Mouse (Mus musculus) hindbrain, embryonic 11.5 days (tissue): ENCODE measurements at regions not wholly inside any gene's neighbourhood (a gene's known extent, or its start where the extent isn't known, plus 50 kb on each side); places are given as distances from the start of the nearest gene placed in this dataset.

Source experiments
- ATAC-seq: fragments of 200-750 bp; cut with Nextera tagmentation; 2 replicates; pipeline ENCODE4 v1.8.0; 2017; ENCODE audit warnings: mild to moderate bottlenecking, moderate TSS enrichment, moderate library complexity; ENCODE audit not compliant: low FRiP score
- DNase-seq: peaks from one replicate; pipeline ENCODE4 v3.0.0-alpha.2; 2015; ENCODE audit warnings: low spot score
- H3K27ac ChIP-seq: fragments of 300-500 bp; sonication (generic); 2 replicates; pipeline ENCODE4 v1.5.1; 2014; ENCODE audit warnings: mild to moderate bottlenecking, low read depth, low read length
- H3K27me3 ChIP-seq: fragments of 300-500 bp; sonication (generic); 2 replicates; pipeline ENCODE4 v1.6.1; 2014; ENCODE audit warnings: mild to moderate bottlenecking, low read length, moderate library complexity, mixed read lengths; ENCODE audit not compliant: control insufficient read depth, insufficient read depth
- H3K36me3 ChIP-seq: fragments of 300-500 bp; sonication (generic); 2 replicates; pipeline ENCODE4 v1.6.1; 2014; ENCODE audit warnings: mild to moderate bottlenecking, low read length, moderate library complexity, mixed read lengths; ENCODE audit not compliant: control insufficient read depth, insufficient read depth
- H3K4me1 ChIP-seq: fragments of 300-500 bp; sonication (generic); replicated peaks from 2 replicates; pipeline ENCODE4 v1.6.1; 2014; ENCODE audit warnings: low read length, mixed read lengths; ENCODE audit not compliant: control insufficient read depth, insufficient read depth
- H3K4me2 ChIP-seq: fragments of 300-500 bp; sonication (generic); replicated peaks from 2 replicates; pipeline ENCODE4 v1.6.1; 2014; ENCODE audit warnings: mild to moderate bottlenecking, low read depth, low read length
- H3K4me3 ChIP-seq: fragments of 300-500 bp; sonication (generic); 2 replicates; pipeline ENCODE4 v1.5.1; 2014; ENCODE audit warnings: low read depth, low read length
- H3K9ac ChIP-seq: fragments of 300-500 bp; sonication (generic); 2 replicates; pipeline ENCODE4 v1.6.1; 2014; ENCODE audit warnings: low read depth, low read length
- H3K9me3 ChIP-seq: fragments of 300-500 bp; sonication (generic); 2 replicates; pipeline ENCODE4 v1.6.1; 2016; ENCODE audit warnings: low read length; ENCODE audit not compliant: control insufficient read depth
- WGBS: fragments of 180-500 bp; shearing (Covaris S2); extraction: QIAGEN DNeasy Blood & Tissue Kit; methylation state at CpG from one replicate; pipeline ENCODE4 v1.1.7; 2014; 5-methylcytosine and 5-hydroxymethylcytosine counted together

DNA sequence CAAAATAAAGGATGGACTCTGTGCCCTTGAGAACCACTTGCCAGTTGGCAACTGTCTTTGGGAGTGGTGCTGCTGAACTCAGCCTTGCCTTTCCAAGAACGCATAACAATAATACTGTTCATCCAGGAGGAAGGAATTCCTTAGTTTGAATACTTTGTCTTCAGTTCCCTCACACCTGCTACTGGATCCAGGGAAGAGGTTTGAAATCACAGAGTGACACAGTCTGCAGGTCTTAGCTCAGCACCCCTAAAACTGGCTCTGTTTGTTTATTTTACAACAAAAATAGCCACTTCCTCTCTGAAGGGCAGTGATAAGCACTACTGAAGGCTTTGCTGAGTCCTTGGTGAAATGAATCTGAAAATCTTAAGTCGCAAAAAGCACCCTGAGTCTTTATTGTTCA is 703.1 kb upstream of the Marcks start:
- Histone ChIP-seq H3K9ac (no peak overlapping the region), H3K4me2 (no peak overlapping the region), H3K36me3 (no peaks in the 10 kb centered on the region), H3K4me3 (no peak overlapping the region), H3K27ac (no peak overlapping the region), H3K27me3 (no peaks in the 10 kb centered on the region), H3K4me1 (no peaks in the 10 kb centered on the region), H3K9me3 (no peaks in the 10 kb centered on the region)
- DNase-seq, result no peak
- ATAC-seq, result no peak
- 49% methylated on average over 2 of the region's 2 CpGs for WGBS

DNA sequence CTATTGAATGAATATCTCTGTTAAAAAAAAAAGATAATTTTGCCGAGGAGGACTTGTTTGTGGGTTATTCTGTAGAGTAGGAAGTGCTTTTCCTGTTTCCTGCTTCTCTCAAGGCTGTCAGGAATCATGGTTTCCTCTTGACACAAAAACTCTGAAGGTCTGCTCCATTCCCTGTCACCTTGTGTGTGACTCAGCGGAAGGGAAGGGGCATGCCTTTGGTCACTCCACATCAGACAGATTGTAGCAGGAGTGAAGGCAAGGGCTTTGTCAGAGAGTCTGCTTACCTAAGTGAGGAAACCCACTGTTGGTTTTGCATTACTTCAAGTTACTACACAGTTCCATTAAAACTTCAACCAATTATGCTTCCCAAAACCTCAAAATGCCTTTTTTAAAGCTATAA is 699.0 kb upstream of the Marcks start:
- Histone ChIP-seq H3K36me3 (no peaks in the 10 kb centered on the region), H3K27me3 (no peaks in the 10 kb centered on the region), H3K4me3 (no peak overlapping the region), H3K4me2 (no peak overlapping the region), H3K9me3 (no peaks in the 10 kb centered on the region), H3K9ac (no peak overlapping the region), H3K4me1 (no peaks in the 10 kb centered on the region), H3K27ac (no peak overlapping the region)
- WGBS, result 79% methylated on average over 2 of the region's 2 CpGs
- ATAC-seq, result no peak
- no peak for DNase-seq

DNA sequence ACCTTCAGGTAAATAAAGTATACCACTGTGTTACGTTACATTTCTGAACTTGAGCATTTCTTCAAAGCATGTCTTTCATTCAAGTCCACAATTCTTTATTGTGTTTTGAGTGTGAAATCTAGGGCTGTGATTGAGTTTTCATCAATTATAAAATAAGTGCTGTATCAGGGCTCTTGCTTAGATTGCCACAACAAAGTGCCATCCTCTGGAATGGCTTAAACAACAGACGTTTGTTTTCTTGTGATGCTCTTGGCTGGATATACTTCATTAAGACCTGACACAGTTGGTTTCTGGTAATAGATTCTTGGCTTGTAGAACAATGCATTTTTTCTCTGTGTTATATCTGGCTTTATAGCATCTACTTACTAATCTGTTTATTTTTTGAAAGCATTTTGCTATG is 674.3 kb upstream of the Marcks start:
- Histone ChIP-seq H3K9me3 (no peaks in the 10 kb centered on the region), H3K9ac (no peak overlapping the region), H3K4me2 (no peak overlapping the region), H3K27ac (0 out of 2 replicates have a peak overlapping the region, but pooled peaks have one; percentile 49), H3K36me3 (no peaks in the 10 kb centered on the region), H3K27me3 (no peaks in the 10 kb centered on the region), H3K4me3 (no peak overlapping the region), H3K4me1 (no peaks in the 10 kb centered on the region; the same call in 1 of the 2 replicates)
- ATAC-seq, result 0 out of 2 replicates have a peak, but pooled peaks have one; percentile 36
- DNase-seq, result no peak
- WGBS, result 76% methylated on average over 2 of the region's 2 CpGs

DNA sequence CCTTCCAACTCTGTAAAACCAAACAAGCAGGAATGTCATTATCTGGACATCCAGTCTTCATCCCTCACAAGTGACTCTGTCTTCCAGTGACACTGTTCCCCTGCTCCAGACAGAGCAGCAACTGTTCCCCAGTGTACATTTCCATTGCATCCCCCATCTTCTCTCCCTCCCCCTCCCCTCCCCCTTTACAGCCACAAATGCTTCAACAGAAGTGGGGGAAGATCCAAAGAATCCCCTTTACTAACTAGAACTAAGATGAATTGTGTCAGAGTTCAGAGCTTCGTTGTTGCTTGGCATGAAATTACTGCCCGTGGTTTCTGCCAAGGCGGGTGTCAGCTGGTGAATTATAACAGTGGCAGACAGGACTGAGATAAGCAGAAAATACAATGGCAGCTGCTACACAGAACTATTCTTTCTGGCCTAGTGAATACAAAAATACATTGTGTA is 673.7 kb upstream of the Marcks start:
- no peak overlapping the region for H3K4me3 ChIP-seq
- H3K4me2 ChIP-seq, result no peak overlapping the region
- H3K27me3 ChIP-seq, result no peaks in the 10 kb centered on the region
- no peaks in the 10 kb centered on the region; the same call in 1 of the 2 replicates for H3K4me1 ChIP-seq
- H3K27ac ChIP-seq, result peak overlapping the region; percentile 49; the same call in 1 of the 2 replicates
- WGBS, result 37% methylated on average over 3 of the region's 3 CpGs
- no peaks in the 10 kb centered on the region for H3K36me3 ChIP-seq
- H3K9ac ChIP-seq, result no peak overlapping the region
- DNase-seq (peak; percentile 52), ATAC-seq (peak; percentile 91)
- no peaks in the 10 kb centered on the region for H3K9me3 ChIP-seq

DNA sequence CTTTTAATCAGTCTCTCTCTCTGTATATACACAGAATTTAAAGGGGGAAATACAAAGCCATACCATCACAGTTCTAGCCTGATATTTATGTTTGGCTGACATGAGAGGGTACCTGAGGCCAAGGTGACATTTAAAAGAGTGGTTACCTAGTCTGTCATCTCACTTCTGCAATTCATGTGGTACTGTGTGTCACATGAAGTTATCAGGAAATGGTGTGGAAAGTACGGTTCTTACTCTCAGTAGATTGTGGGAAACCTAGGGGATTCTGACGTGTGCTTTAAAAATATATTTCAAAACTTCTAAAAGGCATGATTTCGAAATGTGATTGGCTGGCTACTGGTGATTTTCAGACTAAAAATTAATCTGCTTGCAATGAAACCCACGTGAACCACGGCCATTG is 673.1 kb upstream of the Marcks start:
- Histone ChIP-seq H3K27ac (peak overlapping the region; percentile 49), H3K4me2 (no peak overlapping the region), H3K27me3 (no peaks in the 10 kb centered on the region), H3K4me1 (no peaks in the 10 kb centered on the region; the same call in 1 of the 2 replicates), H3K9ac (no peak overlapping the region), H3K36me3 (no peaks in the 10 kb centered on the region), H3K4me3 (no peak overlapping the region), H3K9me3 (no peaks in the 10 kb centered on the region)
- 84% methylated on average over 5 of the region's 5 CpGs for WGBS
- no peak for ATAC-seq
- DNase-seq, result no peak

DNA sequence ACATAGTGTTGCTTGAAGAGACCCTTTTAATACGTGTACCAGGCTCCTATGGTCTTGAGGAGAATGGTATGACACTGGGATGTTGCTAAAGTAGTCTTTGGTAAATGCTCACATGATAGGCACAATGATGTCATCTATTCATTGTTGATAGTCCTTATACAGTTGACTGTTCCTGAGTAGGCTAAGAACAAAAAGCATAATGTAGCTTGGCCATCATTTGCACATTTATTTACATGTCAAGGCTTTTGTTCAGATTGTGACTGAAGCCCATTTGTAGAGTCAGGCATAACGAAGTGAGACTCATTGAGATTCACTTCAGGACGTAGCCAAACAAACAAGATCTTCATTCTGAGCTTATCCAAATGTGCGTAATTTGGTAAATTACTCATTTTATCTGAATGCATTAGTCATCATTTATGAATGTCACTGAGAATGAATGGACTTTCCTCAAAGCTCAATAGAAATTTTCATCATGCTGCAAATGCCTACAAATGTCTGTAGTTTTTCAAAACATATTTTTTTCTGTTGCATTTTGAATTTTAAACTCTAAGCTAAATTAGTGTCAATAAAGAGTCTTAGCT is 664.6 kb upstream of the Marcks start:
- DNase-seq, result no peak

DNA sequence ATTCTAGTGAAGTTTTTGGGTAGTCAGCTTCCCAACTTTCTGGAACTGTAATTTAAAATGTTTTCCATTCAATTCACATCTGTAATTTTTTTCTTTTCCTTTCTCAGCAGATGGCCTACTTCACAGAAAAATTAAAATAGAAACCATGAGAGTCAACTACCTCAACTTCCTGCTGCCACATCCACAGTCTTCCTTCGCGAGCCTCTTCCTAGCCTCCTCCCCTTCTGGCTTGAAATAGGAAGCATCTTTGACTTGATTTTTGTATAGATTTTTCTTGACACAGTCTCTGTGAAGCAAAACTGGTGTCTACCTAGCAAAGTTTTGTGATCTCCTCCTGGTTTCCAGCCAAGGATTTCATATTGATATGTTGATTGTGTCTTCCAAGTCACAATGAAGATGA is 660.7 kb upstream of the Marcks start:
- H3K4me2 ChIP-seq, result no peak overlapping the region
- H3K4me1 ChIP-seq, result no peaks in the 10 kb centered on the region
- no peaks in the 10 kb centered on the region for H3K9me3 ChIP-seq
- ATAC-seq (no peak), DNase-seq (no peak)
- WGBS, result 90% methylated on average over 2 of the region's 2 CpGs
- H3K9ac ChIP-seq, result no peak overlapping the region
- H3K4me3 ChIP-seq, result no peak overlapping the region
- no peak overlapping the region for H3K27ac ChIP-seq
- H3K36me3 ChIP-seq, result no peaks in the 10 kb centered on the region
- no peaks in the 10 kb centered on the region for H3K27me3 ChIP-seq

More for the DNA sequence above, 664.6 kb upstream of the Marcks start:
- Histone ChIP-seq H3K4me1 (no peaks in the 10 kb centered on the region), H3K4me2 (no peak overlapping the region), H3K9me3 (no peaks in the 10 kb centered on the region), H3K4me3 (no peak overlapping the region), H3K27ac (no peak overlapping the region), H3K27me3 (no peaks in the 10 kb centered on the region), H3K36me3 (no peaks in the 10 kb centered on the region), H3K9ac (no peak overlapping the region)
- 53% methylated on average over 4 of the region's 4 CpGs for WGBS
- peak; percentile 64 for ATAC-seq

DNA sequence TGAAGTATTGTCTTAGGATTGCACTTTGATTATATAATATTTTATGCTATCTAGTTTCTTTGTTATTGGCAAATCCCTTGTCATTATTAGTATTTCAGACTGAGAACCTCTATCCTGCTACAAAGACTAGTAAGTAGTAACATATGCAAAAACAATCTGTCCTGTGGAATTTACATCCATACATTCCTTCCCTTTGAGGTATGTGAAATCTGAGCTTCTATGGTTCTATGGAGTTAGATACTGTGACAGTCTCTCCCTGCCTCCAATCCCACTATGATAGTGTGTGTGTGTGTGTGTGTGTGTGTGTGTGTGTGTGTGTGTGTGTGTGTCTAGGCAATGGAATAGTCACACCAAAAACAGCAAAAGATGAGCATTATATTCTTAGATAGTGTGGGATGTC is 659.6 kb upstream of the Marcks start:
- H3K36me3 ChIP-seq, result no peaks in the 10 kb centered on the region
- ATAC-seq (no peak), DNase-seq (no peak)
- H3K9me3 ChIP-seq, result no peaks in the 10 kb centered on the region
- no peaks in the 10 kb centered on the region for H3K27me3 ChIP-seq
- no peaks in the 10 kb centered on the region for H3K4me1 ChIP-seq
- no peak overlapping the region for H3K4me2 ChIP-seq
- H3K27ac ChIP-seq, result no peak overlapping the region
- H3K4me3 ChIP-seq, result no peak overlapping the region
- H3K9ac ChIP-seq, result no peak overlapping the region

DNA sequence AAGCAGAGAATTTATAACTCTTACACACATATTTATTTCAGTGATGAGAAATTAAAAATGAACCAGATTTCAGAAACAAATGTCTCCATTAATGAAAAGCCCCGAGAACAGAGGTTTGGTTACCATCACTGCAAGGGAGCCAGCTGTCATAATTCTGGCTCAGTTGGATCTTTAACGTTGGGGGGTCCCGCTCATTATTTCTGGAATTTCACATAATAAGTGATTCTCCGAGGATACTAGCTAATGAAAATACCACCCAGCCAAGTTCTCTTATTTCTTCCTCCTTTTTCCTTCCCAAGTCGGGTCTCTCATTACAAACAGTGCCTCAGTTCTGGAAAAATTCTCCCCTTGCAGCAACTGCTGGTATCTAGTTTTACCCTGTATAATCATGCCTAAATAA is 659.0 kb upstream of the Marcks start:
- WGBS, result 64% methylated on average over 5 of the region's 5 CpGs
- ATAC-seq, result no peak

More for the DNA sequence above, 659.0 kb upstream of the Marcks start:
- Histone ChIP-seq H3K27ac (no peak overlapping the region), H3K36me3 (no peaks in the 10 kb centered on the region), H3K4me3 (no peak overlapping the region), H3K4me2 (no peak overlapping the region), H3K9ac (no peak overlapping the region), H3K27me3 (no peaks in the 10 kb centered on the region), H3K4me1 (no peaks in the 10 kb centered on the region), H3K9me3 (no peaks in the 10 kb centered on the region)
- no peak for DNase-seq
